Mouse (Mus musculus): ENCODE data around the gene Cpm. TPM values are rescaled to one million over a fixed set of nuclear protein-coding genes. Genes with fewer than 3 reads are reported as not detected.

The Cpm gene
- polyA plus RNA-seq, 2 experiments: 24.4 to 41.6 TPM

- H3K9ac ChIP-seq (ENCODE audit: low read depth, low read length, severe bottlenecking): no peak overlapping the region
- H3K27me3 ChIP-seq (ENCODE audit: control insufficient read depth, insufficient read depth, low read length): no peaks in the 10 kb centered on the region
- 25% methylated on average over 9 of the region's 9 CpGs for WGBS
- peaks cover 17% of the 10 kb centered on the region for H3K4me1 ChIP-seq (ENCODE audit: control insufficient read depth, insufficient read depth, low read length)
- H3K4me2 ChIP-seq (replicated peaks; ENCODE audit: low read depth, low read length, severe bottlenecking): peak overlapping the region; percentile 35
- H3K4me3 ChIP-seq (replicated peaks; ENCODE audit: low read length): no peak overlapping the region; the same call in 1 of the 2 replicates
- no peaks in the 10 kb centered on the region for H3K9me3 ChIP-seq (ENCODE audit: control insufficient read depth, low read length)
- DNase-seq (ENCODE audit: low spot score): peak; percentile 52
- ATAC-seq (ENCODE audit: low FRiP score, low read depth): peak; percentile 65; the same call in 1 of the 2 replicates
- H3K36me3 ChIP-seq (ENCODE audit: control insufficient read depth, insufficient read depth, low read length): no peaks in the 10 kb centered on the region
- no peak for TF ChIP-seq POLR2A (IDR thresholded peaks at IDR 0.05; ENCODE audit: borderline replicate concordance, extremely low read depth, insufficient read depth, insufficient read length)
- no peak overlapping the region for H3K27ac ChIP-seq (replicated peaks; ENCODE audit: low read depth, low read length)
These were observed 34.5 kb downstream of the Cpm start for GRCm38 (mm10) chr10:117663865-117664200.

- TF ChIP-seq POLR2A (IDR thresholded peaks at IDR 0.05; ENCODE audit: borderline replicate concordance, extremely low read depth, insufficient read depth, insufficient read length): no peak
- Histone ChIP-seq H3K36me3 (ENCODE audit: control insufficient read depth, insufficient read depth, low read length) (no peaks in the 10 kb centered on the region), H3K27ac (replicated peaks; ENCODE audit: low read depth, low read length) (no peak overlapping the region), H3K4me3 (replicated peaks; ENCODE audit: low read length) (no peak overlapping the region; the same call in 1 of the 2 replicates), H3K9me3 (ENCODE audit: control insufficient read depth, low read length) (no peaks in the 10 kb centered on the region), H3K9ac (ENCODE audit: low read depth, low read length, severe bottlenecking) (no peak overlapping the region), H3K4me2 (replicated peaks; ENCODE audit: low read depth, low read length, severe bottlenecking) (peak overlapping the region; percentile 35), H3K4me1 (ENCODE audit: control insufficient read depth, insufficient read depth, low read length) (peaks cover 22% of the 10 kb centered on the region), H3K27me3 (ENCODE audit: control insufficient read depth, insufficient read depth, low read length) (no peaks in the 10 kb centered on the region)
- 47% methylated on average over 14 of the region's 14 CpGs for WGBS
- ATAC-seq (ENCODE audit: low FRiP score, low read depth) (no peak), DNase-seq (ENCODE audit: low spot score) (no peak)
These were observed 35.1 kb downstream of the Cpm start for GRCm38 (mm10) chr10:117664208-117664925.

GRCm38 (mm10) chr10:117664926-117665209 is 35.6 kb downstream of the Cpm start:
- H3K27me3 ChIP-seq (ENCODE audit: control insufficient read depth, insufficient read depth, low read length): no peaks in the 10 kb centered on the region
- ATAC-seq (ENCODE audit: low FRiP score, low read depth) (no peak), DNase-seq (ENCODE audit: low spot score) (no peak)
- H3K36me3 ChIP-seq (ENCODE audit: control insufficient read depth, insufficient read depth, low read length): no peaks in the 10 kb centered on the region
- H3K4me1 ChIP-seq (ENCODE audit: control insufficient read depth, insufficient read depth, low read length): peaks cover 27% of the 10 kb centered on the region
- TF ChIP-seq POLR2A (IDR thresholded peaks at IDR 0.05; ENCODE audit: borderline replicate concordance, extremely low read depth, insufficient read depth, insufficient read length): no peak
- no peak overlapping the region for H3K27ac ChIP-seq (replicated peaks; ENCODE audit: low read depth, low read length)
- H3K9me3 ChIP-seq (ENCODE audit: control insufficient read depth, low read length): no peaks in the 10 kb centered on the region
- no peak overlapping the region for H3K4me2 ChIP-seq (replicated peaks; ENCODE audit: low read depth, low read length, severe bottlenecking)
- H3K4me3 ChIP-seq (replicated peaks; ENCODE audit: low read length): no peak overlapping the region
- no peak overlapping the region for H3K9ac ChIP-seq (ENCODE audit: low read depth, low read length, severe bottlenecking)

GRCm38 (mm10) chr10:117665376-117666275 is 36.3 kb downstream of the Cpm start:
- WGBS: 70% methylated on average over 9 of the region's 9 CpGs
- Histone ChIP-seq H3K36me3 (ENCODE audit: control insufficient read depth, insufficient read depth, low read length) (no peaks in the 10 kb centered on the region), H3K27me3 (ENCODE audit: control insufficient read depth, insufficient read depth, low read length) (no peaks in the 10 kb centered on the region), H3K4me2 (replicated peaks; ENCODE audit: low read depth, low read length, severe bottlenecking) (no peak overlapping the region), H3K4me1 (ENCODE audit: control insufficient read depth, insufficient read depth, low read length) (peaks cover 35% of the 10 kb centered on the region), H3K9ac (ENCODE audit: low read depth, low read length, severe bottlenecking) (no peak overlapping the region), H3K27ac (replicated peaks; ENCODE audit: low read depth, low read length) (no peak overlapping the region), H3K9me3 (ENCODE audit: control insufficient read depth, low read length) (no peaks in the 10 kb centered on the region), H3K4me3 (replicated peaks; ENCODE audit: low read length) (no peak overlapping the region)
- no peak for TF ChIP-seq POLR2A (IDR thresholded peaks at IDR 0.05; ENCODE audit: borderline replicate concordance, extremely low read depth, insufficient read depth, insufficient read length)
- DNase-seq (ENCODE audit: low spot score) (no peak), ATAC-seq (ENCODE audit: low FRiP score, low read depth) (no peak)

- ATAC-seq (ENCODE audit: low FRiP score, low read depth) (no peak), DNase-seq (ENCODE audit: low spot score) (no peak)
- no peak overlapping the region for H3K9ac ChIP-seq (ENCODE audit: low read depth, low read length, severe bottlenecking)
- TF ChIP-seq POLR2A (IDR thresholded peaks at IDR 0.05; ENCODE audit: borderline replicate concordance, extremely low read depth, insufficient read depth, insufficient read length): no peak
- no peaks in the 10 kb centered on the region for H3K36me3 ChIP-seq (ENCODE audit: control insufficient read depth, insufficient read depth, low read length)
- no peaks in the 10 kb centered on the region for H3K9me3 ChIP-seq (ENCODE audit: control insufficient read depth, low read length)
- H3K4me3 ChIP-seq (replicated peaks; ENCODE audit: low read length): no peak overlapping the region
- no peak overlapping the region for H3K4me2 ChIP-seq (replicated peaks; ENCODE audit: low read depth, low read length, severe bottlenecking)
- no peak overlapping the region for H3K27ac ChIP-seq (replicated peaks; ENCODE audit: low read depth, low read length)
- peaks cover 35% of the 10 kb centered on the region for H3K4me1 ChIP-seq (ENCODE audit: control insufficient read depth, insufficient read depth, low read length)
- no peaks in the 10 kb centered on the region for H3K27me3 ChIP-seq (ENCODE audit: control insufficient read depth, insufficient read depth, low read length)
- WGBS: 89% methylated on average over 3 of the region's 3 CpGs
These were observed 37.1 kb downstream of the Cpm start for GRCm38 (mm10) chr10:117666361-117666760.
